Mouse (Mus musculus): ENCODE measurements around the gene Tmc7. TPM values are rescaled to one million over a fixed set of nuclear protein-coding genes. Genes with fewer than 3 reads are reported as not detected.

The Tmc7 gene
- total RNA-seq, 2 experiments from 2014 or later = 4.6 to 5.0 TPM

DNA sequence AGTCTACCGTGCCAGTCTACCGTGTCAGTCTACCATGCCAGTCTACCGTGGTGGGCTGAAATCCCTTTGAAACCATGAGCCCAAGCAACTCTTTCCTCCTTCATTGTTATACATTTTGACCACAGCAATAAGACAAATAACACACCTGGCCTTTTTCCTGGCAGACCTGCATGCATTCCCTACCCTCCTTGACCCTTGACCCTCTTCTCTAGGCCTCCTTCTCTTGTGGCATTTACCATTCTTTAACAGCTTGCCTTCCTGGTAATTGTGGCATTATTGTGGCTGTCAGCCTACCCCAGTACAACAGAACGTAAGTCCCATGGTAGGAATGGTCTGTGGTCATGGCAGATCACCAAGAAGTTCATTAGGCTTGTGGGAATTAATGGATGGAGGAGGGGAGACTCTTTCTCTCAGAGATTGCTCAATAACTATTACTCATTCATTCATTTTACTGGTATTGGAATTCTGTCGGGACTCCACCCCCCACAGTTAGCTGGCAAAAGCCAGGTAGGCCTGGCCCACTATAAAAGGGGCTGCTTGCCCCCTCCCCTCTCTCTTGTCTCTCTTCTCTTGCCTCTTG, 6.3 kb upstream of the Tmc7 start:
- DNase-seq (ENCODE audit: low spot score in 2 of 2) = no peak

DNA sequence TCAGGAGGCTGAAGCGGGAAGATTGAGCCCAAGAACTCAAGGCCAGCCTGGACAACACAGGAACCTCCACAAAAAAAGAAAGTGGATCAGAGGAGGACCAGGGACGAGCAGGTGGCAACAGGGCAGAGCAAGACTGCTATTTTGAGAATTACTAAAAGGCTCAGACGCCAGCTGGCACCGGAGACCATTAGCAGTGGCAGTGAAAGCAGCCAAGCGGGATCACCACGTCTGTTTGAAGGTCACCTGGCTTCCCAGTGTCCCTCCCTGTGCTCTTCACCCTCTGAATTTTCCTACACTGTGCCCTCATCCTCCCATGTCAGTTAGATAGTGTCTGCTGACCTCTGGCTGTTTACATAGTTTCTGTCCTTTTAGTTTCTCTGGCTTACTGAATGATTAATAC, 1.3 kb upstream of the Tmc7 start:
- DNase-seq (ENCODE audit: low spot score in 2 of 2) = no peak

DNA sequence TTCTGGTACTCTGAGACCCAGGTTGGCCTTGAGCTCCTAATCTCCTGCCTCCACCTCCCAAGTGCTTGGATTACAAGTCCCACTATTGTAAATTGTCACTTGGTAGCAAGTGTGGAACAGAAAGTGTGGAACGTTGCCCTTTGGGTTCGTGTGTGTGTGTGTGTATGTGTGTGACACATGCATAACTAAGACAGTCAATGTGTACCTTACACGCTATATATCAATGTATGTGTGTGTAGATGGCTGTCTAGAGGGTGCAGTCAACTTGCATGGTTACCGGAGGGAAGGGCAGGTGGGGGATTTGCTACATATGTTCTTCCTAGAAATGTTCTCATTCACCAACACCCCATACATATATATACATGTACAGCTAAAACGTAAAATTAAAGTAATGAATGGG, 390 bp upstream of the Tmc7 start:
- no peak for DNase-seq (ENCODE audit: low spot score in 2 of 2)

- no peak for DNase-seq (ENCODE audit: low spot score in 2 of 2)
These were observed 715 bp downstream of the Tmc7 start for GRCm38 (mm10) chr7:118583821-118584220.

- DNase-seq (ENCODE audit: low spot score in 2 of 2) = no peak
These were observed 4.6 kb downstream of the Tmc7 start for GRCm38 (mm10) chr7:118579938-118580337.

- no peak for DNase-seq (ENCODE audit: low spot score in 2 of 2)
These were observed 6.3 kb downstream of the Tmc7 start for GRCm38 (mm10) chr7:118578269-118578668.

GRCm38 (mm10) chr7:118572039-118572438, 12.5 kb downstream of the Tmc7 start:
- no peak for DNase-seq (ENCODE audit: low spot score in 2 of 2)

DNA sequence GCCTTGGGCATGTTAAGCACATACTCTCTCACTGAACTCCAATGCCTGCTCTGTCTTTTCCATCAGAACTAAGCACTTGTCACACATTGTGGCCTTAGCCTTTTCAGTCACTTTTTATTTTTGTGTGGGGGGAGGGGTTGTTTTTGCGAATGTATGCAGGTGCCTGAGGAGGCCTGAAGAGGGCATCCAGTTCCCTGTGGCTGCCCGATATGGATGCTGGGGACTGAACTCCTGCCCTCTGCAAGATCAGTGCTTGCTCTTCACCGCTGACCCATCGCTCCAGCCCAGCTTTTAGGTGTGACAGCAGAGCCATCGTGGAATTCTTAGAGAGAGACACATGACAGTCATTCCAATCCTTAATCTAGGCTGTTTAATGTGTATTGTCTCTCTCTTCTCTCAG, 13.2 kb downstream of the Tmc7 start:
- no peak for DNase-seq (ENCODE audit: low spot score in 2 of 2)

DNA sequence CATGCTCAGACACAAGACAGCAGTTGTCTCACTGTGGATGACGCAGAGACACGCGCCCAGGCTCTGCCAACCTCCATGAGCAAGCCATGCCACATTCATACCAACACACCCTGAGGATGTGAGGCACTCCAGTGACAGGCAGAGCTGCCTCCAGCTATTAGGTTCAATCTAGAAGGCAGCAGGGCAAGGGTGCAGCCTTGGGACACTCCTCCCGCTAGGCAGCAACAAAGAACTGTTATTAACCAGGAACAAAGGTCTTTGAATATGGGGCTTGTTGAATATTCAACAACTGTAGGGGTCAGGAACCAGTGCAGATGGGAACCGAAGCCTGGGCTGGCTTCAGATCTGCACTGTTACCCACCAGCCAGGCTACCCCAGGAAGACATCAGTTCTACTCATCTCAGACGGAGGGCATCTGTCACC, 15.4 kb downstream of the Tmc7 start:
- no peak for DNase-seq (ENCODE audit: low spot score in 2 of 2)

DNA sequence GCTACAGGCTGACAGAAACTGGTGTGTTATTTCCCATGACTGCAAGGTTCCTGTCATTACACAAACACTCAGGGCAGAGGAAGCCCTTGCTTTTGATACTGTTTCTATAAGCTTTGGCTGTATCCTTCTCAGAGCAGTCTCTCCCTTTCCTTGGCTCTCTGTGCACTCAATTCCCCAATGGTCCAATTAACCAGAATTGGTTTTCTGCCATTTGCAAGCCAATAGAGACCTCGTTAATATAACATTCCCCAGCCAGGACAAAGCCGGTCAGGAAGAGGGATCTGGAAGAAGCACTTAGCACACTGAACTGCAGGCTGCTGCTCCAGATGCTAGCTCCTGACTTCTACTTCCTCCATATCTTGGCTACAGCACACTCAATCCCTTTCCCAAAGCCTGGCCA, 30.2 kb downstream of the Tmc7 start:
- no peak for DNase-seq (ENCODE audit: low spot score in 2 of 2)

DNA sequence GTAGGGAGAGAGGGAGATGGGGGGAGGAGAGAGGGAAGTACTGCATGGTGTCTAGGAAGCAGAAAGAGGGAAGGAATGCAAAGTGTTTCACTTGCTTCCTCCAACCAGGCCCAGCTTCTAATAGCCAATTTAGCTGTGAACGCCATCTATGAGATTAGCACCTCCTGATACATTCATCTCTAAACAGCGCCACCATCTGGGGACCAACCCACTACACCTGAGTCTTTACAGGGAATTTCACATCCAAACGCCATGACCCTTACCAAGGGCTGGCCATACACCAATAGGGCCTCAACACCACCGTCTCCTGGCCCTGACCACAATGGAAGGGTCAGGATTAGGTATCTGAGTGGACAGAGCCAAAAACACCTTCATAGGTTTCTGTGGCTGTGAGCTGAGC, 30.7 kb downstream of the Tmc7 start:
- no peak for DNase-seq (ENCODE audit: low spot score in 2 of 2)

- no peak for DNase-seq (ENCODE audit: low spot score in 2 of 2)
These were observed 37.1 kb downstream of the Tmc7 start for GRCm38 (mm10) chr7:118547451-118547850.

DNA sequence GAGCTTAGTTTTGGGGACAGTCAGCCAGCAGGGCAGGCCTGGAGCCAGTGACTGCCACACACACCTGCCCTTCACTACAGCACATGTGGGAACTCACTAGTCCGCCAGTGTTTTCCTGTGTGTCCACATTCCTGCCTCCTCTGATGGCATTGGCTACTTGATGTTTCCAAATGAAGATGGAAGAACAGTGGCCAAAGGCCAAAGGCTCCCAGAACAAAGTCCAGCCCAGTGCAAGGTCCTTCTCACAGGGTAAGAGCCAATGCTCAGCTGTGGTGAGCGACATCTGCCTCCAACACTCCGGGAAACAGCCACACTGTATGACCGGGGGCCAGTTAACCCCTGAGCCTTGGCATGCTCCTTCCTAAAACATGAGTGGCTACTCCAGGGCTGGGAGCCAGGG, 40.4 kb downstream of the Tmc7 start:
- no peak for DNase-seq (ENCODE audit: low spot score in 2 of 2)

DNA sequence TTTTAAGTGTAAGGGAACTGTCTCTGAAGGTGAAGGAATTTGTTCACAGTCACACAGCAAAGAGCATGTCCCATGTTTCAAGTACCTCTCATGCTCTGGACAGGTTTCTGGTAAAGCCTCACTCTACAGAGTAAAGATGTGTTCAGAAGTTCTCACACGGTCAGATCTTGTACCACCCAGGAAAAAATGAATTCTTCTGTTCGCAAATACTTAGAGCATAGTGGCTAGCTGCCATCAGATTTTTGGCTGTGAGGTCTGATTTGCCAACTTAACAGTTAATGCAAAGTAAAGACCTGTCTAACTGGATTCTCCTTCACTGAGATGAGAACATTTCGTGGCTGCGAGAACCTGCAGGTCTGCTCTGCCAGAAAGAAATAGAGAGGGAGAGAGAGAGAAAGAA, 49.5 kb downstream of the Tmc7 start:
- no peak for DNase-seq (ENCODE audit: low spot score in 2 of 2)

GRCm38 (mm10) chr7:118534326-118534725, 50.2 kb downstream of the Tmc7 start:
- no peak for DNase-seq (ENCODE audit: low spot score in 2 of 2)

- peak in 1 of 2 experiments; percentile 92 for DNase-seq (ENCODE audit: low spot score in 2 of 2)
These were observed 51.4 kb downstream of the Tmc7 start, which contains the start of gene Coq7 for GRCm38 (mm10) chr7:118533178-118533578. Gene Coq7 (minus strand): TSS chr7:118533356.

- DNase-seq (ENCODE audit: low spot score in 2 of 2) = peak; percentile 94 to 98
These were observed 51.9 kb downstream of the Tmc7 start for GRCm38 (mm10) chr7:118532519-118533177.

DNA sequence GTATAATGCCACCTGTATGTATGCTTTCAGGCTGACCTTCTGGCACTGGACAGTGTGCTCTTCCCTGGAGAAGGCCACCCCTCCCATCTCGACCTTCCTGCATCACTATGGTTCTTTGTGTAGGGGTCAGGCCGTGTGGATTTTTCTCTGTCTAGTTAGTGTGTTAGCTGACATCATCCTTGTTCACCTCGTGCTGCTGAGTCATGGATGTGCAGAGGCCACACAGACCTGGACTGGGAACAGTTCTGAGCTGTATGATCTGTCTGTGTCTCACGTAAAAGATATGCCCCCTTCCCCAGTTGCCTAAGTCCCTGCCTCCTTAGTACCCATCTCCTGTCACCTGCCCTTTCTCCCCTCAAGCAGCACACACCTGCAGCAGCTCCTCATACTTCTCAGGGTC, 57.6 kb downstream of the Tmc7 start:
- DNase-seq (ENCODE audit: low spot score in 2 of 2) = no peak

DNA sequence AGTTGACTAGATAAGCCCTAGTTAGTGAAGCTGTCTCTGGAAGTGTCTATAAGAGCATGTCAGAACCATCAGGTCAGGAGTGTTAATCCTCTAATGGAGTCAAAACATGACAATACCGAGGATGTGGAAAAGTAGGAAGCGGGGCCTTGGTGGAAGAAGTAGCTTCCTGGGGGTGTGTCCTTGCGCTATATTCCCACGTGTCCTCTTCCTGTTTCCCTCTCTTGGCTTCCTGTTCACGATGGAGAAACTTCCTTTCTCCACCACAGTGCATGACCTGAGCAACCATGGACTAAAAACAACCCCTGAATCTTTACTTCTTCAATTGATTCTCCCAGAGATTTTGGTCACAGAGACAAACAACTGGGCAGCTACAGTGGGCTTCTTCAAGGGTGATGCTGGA, 62.5 kb downstream of the Tmc7 start:
- no peak for DNase-seq (ENCODE audit: low spot score in 2 of 2)

DNA sequence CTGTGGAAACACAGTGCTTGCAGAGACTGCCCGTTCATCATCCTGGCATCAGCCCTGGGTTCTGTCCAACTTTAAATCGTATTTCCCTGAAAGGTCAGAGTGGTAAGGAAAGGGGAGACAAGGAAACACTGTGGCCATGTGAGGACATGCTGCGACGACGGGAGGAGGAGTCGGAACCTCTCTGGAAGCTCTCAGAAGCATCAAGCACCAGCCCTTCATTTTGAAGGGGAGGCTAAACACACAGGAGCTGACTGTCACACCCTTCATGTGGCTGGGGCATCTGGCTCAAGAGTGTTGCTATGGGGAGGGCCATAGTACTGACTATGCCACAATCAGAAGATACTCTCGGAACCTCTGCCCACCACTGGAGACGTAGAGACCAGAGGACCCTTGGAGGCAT, 64.9 kb downstream of the Tmc7 start:
- no peak for DNase-seq (ENCODE audit: low spot score in 2 of 2)

- peak; percentile 72 to 82 for DNase-seq (ENCODE audit: low spot score in 2 of 2)
These were observed 65.8 kb downstream of the Tmc7 start for GRCm38 (mm10) chr7:118518687-118519086.

DNA sequence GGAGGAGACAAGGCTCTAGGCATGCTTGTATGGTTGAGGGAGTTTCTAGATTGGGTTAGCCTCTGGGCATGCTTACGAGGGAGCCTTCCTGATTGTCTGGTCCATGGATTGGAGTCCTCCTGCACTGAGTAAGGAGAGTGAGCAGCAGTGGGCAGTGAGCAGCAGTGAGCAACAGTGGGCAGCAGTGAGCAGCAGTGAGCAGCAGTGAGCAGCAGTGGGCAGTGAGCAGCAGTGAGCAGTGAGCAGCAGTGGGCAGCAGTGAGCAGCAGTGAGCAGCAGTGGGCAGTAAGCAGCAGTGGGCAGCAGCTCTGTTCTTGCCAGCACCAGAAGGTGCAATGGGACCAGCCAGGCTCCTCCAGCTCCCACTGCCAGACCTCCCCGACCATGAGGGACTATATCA, 66.7 kb downstream of the Tmc7 start:
- no peak for DNase-seq (ENCODE audit: low spot score in 2 of 2)

- no peak for DNase-seq (ENCODE audit: low spot score in 2 of 2)
These were observed 76.0 kb downstream of the Tmc7 start for GRCm38 (mm10) chr7:118508556-118508955.
